Mouse (Mus musculus) mouse trophoblast stem cell (cell line): ENCODE data around the gene Ppp1r15b.

ENCODE experiments used
- in situ Hi-C, 2 experiments: fragments of 300-500 bp; cut with MseI, MboI; formaldehyde crosslinking; loops; 2 replicates in 1 of 2; 3 replicates in 1 of 2; pipeline ENCODE4 v1.15.1; 2025

Ppp1r15b gene

DNA sequence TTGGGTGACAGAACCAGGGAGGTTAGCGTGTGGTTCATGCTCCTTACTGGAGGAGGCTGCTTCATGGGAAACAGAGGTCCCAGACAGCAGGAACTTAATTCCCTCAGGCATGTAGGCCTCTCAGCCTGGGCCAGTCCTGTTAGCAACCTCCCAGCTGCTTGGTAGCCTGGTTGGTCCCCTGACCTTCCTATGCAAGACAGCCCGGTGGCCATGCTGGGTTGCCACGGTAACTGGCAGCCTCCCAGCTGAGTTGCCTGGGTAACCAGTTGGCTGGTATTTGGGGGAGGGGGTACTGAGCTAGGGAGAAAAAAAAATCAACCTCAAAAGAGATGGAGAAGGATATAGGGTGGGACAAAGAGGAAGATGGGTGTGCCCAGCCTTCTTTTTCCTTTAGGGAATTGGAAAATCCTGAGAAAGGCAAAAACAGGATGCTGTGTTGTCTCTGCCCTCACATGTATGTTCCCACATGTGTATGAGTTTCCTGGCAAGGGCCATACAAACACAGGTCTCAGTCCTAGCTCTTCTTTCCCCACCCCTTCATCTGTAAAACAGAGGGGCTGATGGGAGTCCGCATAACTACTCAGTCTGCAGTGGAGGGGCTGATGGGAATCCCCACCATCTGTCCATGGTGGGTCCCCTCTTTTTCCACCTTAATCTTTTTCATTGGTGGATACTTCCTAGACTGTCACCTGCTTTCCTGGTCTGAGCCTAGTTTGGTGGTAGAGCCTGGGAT is 57.2 kb downstream of the Ppp1r15b start:
- in situ Hi-C loops = no loop called here

GRCm38 (mm10) chr1:133188719-133189118 is 57.8 kb downstream of the Ppp1r15b start:
- in situ Hi-C loops = no loop called here
